Mouse (Mus musculus) ES-E14 (cell line): Measurements from ENCODE around the gene Gm28051. TPM values are rescaled to one million over a fixed set of nuclear protein-coding genes. Genes with fewer than 3 reads are reported as not detected.

Source experiments
- DNase-seq: peaks from one replicate; pipeline ENCODE4 v3.0.0-alpha.2; 2013; ENCODE audit warnings: low read depth, low spot score
- H3K27ac ChIP-seq: 2 replicates; pipeline ENCODE4 v1.5.1; 2012; ENCODE audit warnings: low read depth, mild to moderate bottlenecking, low read length, moderate library complexity, mixed read lengths; ENCODE audit not compliant: poor library complexity, insufficient read depth, severe bottlenecking
- H3K36me3 ChIP-seq: 2 replicates; pipeline ENCODE4 v1.6.1; 2012; ENCODE audit warnings: mild to moderate bottlenecking, low read length, moderate library complexity, mixed read lengths; ENCODE audit not compliant: control insufficient read depth, poor library complexity, insufficient read depth, severe bottlenecking
- H3K4me1 ChIP-seq, 2 experiments: fragments of 150-350 bp in 1 of 2; sonication (generic) in 1 of 2; 2 replicates each; pipeline ENCODE4 v1.6.1; 2012; ENCODE audit warnings: low read length in 2 of 2, mild to moderate bottlenecking in 1 of 2, mixed read lengths in 1 of 2; ENCODE audit not compliant: control insufficient read depth in 2 of 2, insufficient read depth in 2 of 2, poor library complexity in 1 of 2
- H3K4me3 ChIP-seq, 2 experiments: fragments of 150-350 bp in 1 of 2; sonication (generic) in 1 of 2; 2 replicates each; pipeline ENCODE4 v1.5.1; 2012; ENCODE audit warnings: low read length in 2 of 2, low read depth in 1 of 2, mild to moderate bottlenecking in 1 of 2, mixed read lengths in 1 of 2; ENCODE audit not compliant: insufficient read depth in 1 of 2, poor library complexity in 1 of 2, severe bottlenecking in 1 of 2
- H3K9ac ChIP-seq: 2 replicates; pipeline ENCODE4 v1.6.1; 2012; ENCODE audit warnings: low read depth, mild to moderate bottlenecking, low read length, mixed read lengths; ENCODE audit not compliant: poor library complexity, insufficient read depth, severe bottlenecking
- H3K9me3 ChIP-seq: fragments of 150-350 bp; sonication (generic); 2 replicates; pipeline ENCODE4 v1.6.1; 2012; ENCODE audit warnings: low read depth, mild to moderate bottlenecking, low read length; ENCODE audit not compliant: control insufficient read depth, insufficient read depth
- CHD2 ChIP-seq: IDR thresholded peaks from 2 replicates; pipeline ENCODE4 v1.6.1; 2014; ENCODE audit warnings: mild to moderate bottlenecking, low read depth, low read length, inconsistent platforms
- HCFC1 ChIP-seq: IDR thresholded peaks from 2 replicates; pipeline ENCODE4 v1.6.1; 2012; ENCODE audit warnings: low read length, inconsistent platforms, borderline replicate concordance; ENCODE audit not compliant: insufficient read depth
- MAFK ChIP-seq: IDR thresholded peaks from 2 replicates; pipeline ENCODE4 v1.6.1; 2014; ENCODE audit warnings: mild to moderate bottlenecking, low read depth, low read length, inconsistent platforms; ENCODE audit not compliant: insufficient read depth
- ZC3H11A ChIP-seq: IDR thresholded peaks from 2 replicates; pipeline ENCODE4 v1.6.1; 2012; ENCODE audit warnings: low read depth, mild to moderate bottlenecking, inconsistent platforms, low read length, borderline replicate concordance
- ZNF384 ChIP-seq: IDR thresholded peaks from 2 replicates; pipeline ENCODE4 v1.6.1; 2012; ENCODE audit warnings: low read depth, low read length, inconsistent platforms
- in situ Hi-C, 2 experiments: fragments of 600-800 bp; cut with MboI; formaldehyde crosslinking; loops; one replicate each; pipeline ENCODE4 v1.15.1; 2025; ENCODE audit warnings: low sequenced_read_pairs in 2 of 2, inconsistent platforms in 1 of 2; ENCODE audit not compliant: unreplicated experiment in 2 of 2
- total RNA-seq: library from RNA; depleted of rRNA; stranded (reverse); fragments of 300-350 nt; gene quantifications from 2 replicates; pipeline ENCODE4 v1.2.3, GENCODE M21; 2012; rRNA removed

Gene Gm28051
- total RNA-seq, 1 experiment = not detected

- peaks cover 36% of the 10 kb centered on the region for H3K36me3 ChIP-seq
- in situ Hi-C loops = no loop called here
- no peaks in the 10 kb centered on the region for H3K9me3 ChIP-seq
- H3K4me3 ChIP-seq = no peak overlapping the region
- no peak for DNase-seq
- no peak for TF ChIP-seq ZNF384
- TF ChIP-seq HCFC1 = no peak
- no peak for TF ChIP-seq ZC3H11A
- no peak for TF ChIP-seq CHD2
- TF ChIP-seq MAFK = no peak
- no peak overlapping the region for H3K27ac ChIP-seq
- peaks cover 0 to 8% of the 10 kb centered on the region in 2 experiments; a peak in 1 of 4 replicates for H3K4me1 ChIP-seq
- no peak overlapping the region for H3K9ac ChIP-seq
Observed at GRCm38 (mm10) chr12:102672176-102672575, 85.4 kb downstream of the Gm28051 start.

DNA sequence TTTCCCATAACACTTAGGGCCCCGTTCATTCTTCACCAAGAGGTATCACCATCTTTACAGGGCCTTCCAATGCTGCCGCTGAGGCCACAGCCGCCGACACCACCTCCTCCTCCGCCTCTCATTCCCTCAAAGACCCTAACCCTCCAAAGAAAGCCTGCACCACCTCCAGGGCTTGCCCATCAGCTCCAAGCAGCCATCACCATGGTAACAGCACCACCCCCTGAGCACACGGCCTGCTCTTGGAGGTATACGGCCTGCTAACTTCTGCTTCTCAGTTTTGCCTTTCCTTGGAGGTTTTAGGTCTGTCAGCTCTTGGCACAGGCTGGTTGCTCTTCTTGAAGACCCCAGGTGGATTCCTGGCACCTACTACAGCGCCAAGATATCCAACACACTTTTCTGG is 86.7 kb downstream of the Gm28051 start:
- H3K4me1 ChIP-seq = peaks cover 0 to 7% of the 10 kb centered on the region in 2 experiments; a peak in 1 of 4 replicates
- no peak overlapping the region for H3K4me3 ChIP-seq
- TF ChIP-seq ZC3H11A = no peak
- TF ChIP-seq CHD2 = no peak
- TF ChIP-seq ZNF384 = no peak
- no peak for TF ChIP-seq HCFC1
- TF ChIP-seq MAFK = no peak
- in situ Hi-C loops = no loop called here
- H3K9ac ChIP-seq = no peak overlapping the region
- H3K9me3 ChIP-seq = no peaks in the 10 kb centered on the region
- DNase-seq = no peak
- no peak overlapping the region for H3K27ac ChIP-seq
- H3K36me3 ChIP-seq = peaks cover 38% of the 10 kb centered on the region

Other genes starting within 250 kb of the Gm28051 start
- gene Chga, start 202.8 kb downstream of the Gm28051 start, total RNA-seq = 11.9 and 26.5 TPM in 2 replicates
- gene Itpk1, start 52.8 kb downstream of the Gm28051 start, total RNA-seq = 33.1 and 40.6 TPM in 2 replicates
- 4.0 and 8.8 TPM in 2 replicates for gene Moap1, start 14.1 kb downstream of the Gm28051 start, total RNA-seq
- gene Tmem251, start 14.0 kb downstream of the Gm28051 start, total RNA-seq = 2.9 and 4.0 TPM in 2 replicates
- gene Gon7, start within 50 bp of the Gm28051 start, total RNA-seq = 31.8 and 34.2 TPM in 2 replicates
- 74.6 and 87.5 TPM in 2 replicates for gene Ubr7, start 202 bp upstream of the Gm28051 start, total RNA-seq
- 8.7 and 10.1 TPM in 2 replicates for gene Gm20604, start 907 bp upstream of the Gm28051 start, total RNA-seq
- gene Btbd7, start 120.7 kb upstream of the Gm28051 start, total RNA-seq = 17.6 and 17.7 TPM in 2 replicates
- gene Cox8c, start 141.6 kb upstream of the Gm28051 start, total RNA-seq = 0.80 TPM in 1 of 2 replicates, not detected in the other
- 0.36 and 0.58 TPM in 2 replicates for gene Unc79, start 191.1 kb upstream of the Gm28051 start, total RNA-seq